Mouse (Mus musculus) G1E (cell line): ENCODE results near the gene Olfr220.

ENCODE experiments used
- CTCF ChIP-seq: IDR thresholded peaks from 2 replicates; pipeline ENCODE4 v1.5.1; 2012; ENCODE audit warnings: low read depth, low read length, inconsistent platforms, mixed read lengths
- GATA2 ChIP-seq: IDR thresholded peaks from 2 replicates; pipeline ENCODE4 v1.6.1; 2012; ENCODE audit warnings: low read depth, low read length, inconsistent platforms, borderline replicate concordance

DNA sequence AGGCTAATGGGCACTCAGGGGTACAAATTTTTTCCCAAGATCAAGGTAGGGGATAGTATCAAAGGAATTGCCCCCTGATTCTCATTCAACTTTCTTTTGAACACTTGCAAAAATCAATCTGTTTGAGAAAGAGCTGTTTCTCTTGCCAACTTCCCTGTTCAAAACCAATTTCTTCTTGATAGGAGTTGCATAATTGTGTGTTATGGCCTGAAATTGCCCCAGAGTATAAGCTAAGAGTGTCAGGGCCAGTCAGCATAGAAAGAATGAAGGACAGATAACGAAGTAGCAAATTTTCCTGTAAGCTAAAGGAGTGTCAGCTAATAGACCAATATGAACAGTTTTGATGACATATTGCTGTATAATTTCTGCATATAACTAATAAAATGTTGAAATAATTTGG is 14.5 kb upstream of the Olfr220 start:
- TF ChIP-seq GATA2 (no peak), CTCF (no peak)
